Mouse (Mus musculus) neural tube, embryonic 15.5 days (tissue): Measurements from ENCODE around the gene Zc2hc1b. TPM values are rescaled to one million over a fixed set of nuclear protein-coding genes. Genes with fewer than 3 reads are reported as not detected.

Source experiments
- ATAC-seq: fragments of 200-750 bp; cut with Nextera tagmentation; 2 replicates; pipeline ENCODE4 v1.8.0; 2017; ENCODE audit warnings: mild to moderate bottlenecking, moderate TSS enrichment, moderate library complexity; ENCODE audit not compliant: low FRiP score
- H3K27ac ChIP-seq: fragments of 300-500 bp; sonication (generic); replicated peaks from 2 replicates; pipeline ENCODE4 v1.5.1; 2015; ENCODE audit warnings: mild to moderate bottlenecking, inconsistent platforms
- H3K27me3 ChIP-seq: fragments of 300-500 bp; sonication (generic); replicated peaks from 2 replicates; pipeline ENCODE4 v1.6.1; 2015; ENCODE audit warnings: inconsistent platforms
- H3K36me3 ChIP-seq: fragments of 300-500 bp; sonication (generic); 2 replicates; pipeline ENCODE4 v1.6.1; 2015; ENCODE audit warnings: inconsistent platforms
- H3K4me1 ChIP-seq: fragments of 300-500 bp; sonication (generic); 2 replicates; pipeline ENCODE4 v1.6.1; 2015; ENCODE audit warnings: inconsistent platforms
- H3K4me2 ChIP-seq: fragments of 300-500 bp; sonication (generic); 2 replicates; pipeline ENCODE4 v1.6.1; 2015; ENCODE audit warnings: inconsistent platforms, mild to moderate bottlenecking, moderate library complexity
- H3K4me3 ChIP-seq: fragments of 300-500 bp; sonication (generic); replicated peaks from 2 replicates; pipeline ENCODE4 v1.5.1; 2015; ENCODE audit warnings: mild to moderate bottlenecking, inconsistent platforms
- H3K9ac ChIP-seq: fragments of 300-500 bp; sonication (generic); replicated peaks from 2 replicates; pipeline ENCODE4 v1.6.1; 2015; ENCODE audit warnings: mild to moderate bottlenecking, inconsistent platforms
- H3K9me3 ChIP-seq: fragments of 300-500 bp; sonication (generic); replicated peaks from 2 replicates; pipeline ENCODE4 v1.6.1; 2016; ENCODE audit warnings: inconsistent platforms
- WGBS: fragments of 180-500 bp; shearing (Covaris S2); methylation state at CpG from one replicate; pipeline ENCODE4 v1.1.7; 2015; ENCODE audit warnings: mixed read lengths; 5-methylcytosine and 5-hydroxymethylcytosine counted together
- polyA plus RNA-seq: library from polyadenylated mRNA; unstranded; fragments of >200 nt; fragmentation: Nextera tagmentation; extraction: Ambion mirVana; gene quantifications from 2 replicates; pipeline ENCODE4 v1.2.1, GENCODE M21; 2015

The Zc2hc1b gene
- polyA plus RNA-seq, 1 experiment from 2014 or later, result not detected

- Histone ChIP-seq H3K9ac (no peak overlapping the region), H3K4me1 (no peaks in the 10 kb centered on the region), H3K27me3 (no peaks in the 10 kb centered on the region), H3K4me3 (no peak overlapping the region), H3K27ac (no peak overlapping the region), H3K4me2 (no peak overlapping the region), H3K9me3 (no peaks in the 10 kb centered on the region), H3K36me3 (no peaks in the 10 kb centered on the region)
- ATAC-seq, result no peak
- WGBS, result 91% methylated on average over 4 of the region's 4 CpGs
These were observed 44.0 kb downstream of the Zc2hc1b start for GRCm38 (mm10) chr10:13133850-13134249.

DNA sequence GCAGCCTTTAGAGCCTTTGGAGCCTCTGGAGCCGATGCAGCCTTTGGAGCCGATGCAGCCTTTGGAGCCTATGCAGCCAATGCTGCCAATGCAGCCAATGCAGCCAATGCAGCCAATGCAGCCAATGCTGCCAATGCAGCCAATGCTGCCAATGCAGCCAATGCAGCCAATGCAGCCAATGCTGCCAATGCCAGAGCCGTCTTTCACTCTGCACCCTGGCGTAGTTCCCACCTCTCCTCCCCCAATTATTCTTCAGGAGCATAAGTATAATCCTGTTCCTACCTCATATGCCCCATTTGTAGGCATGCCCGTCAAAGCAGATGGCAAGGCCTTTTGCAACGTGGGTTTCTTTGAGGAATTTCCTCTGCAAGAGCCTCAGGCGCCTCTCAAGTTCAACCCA, 49.9 kb downstream of the Zc2hc1b start:
- Histone ChIP-seq H3K9ac (no peak overlapping the region), H3K27ac (no peak overlapping the region), H3K9me3 (no peaks in the 10 kb centered on the region), H3K36me3 (peaks cover 4% of the 10 kb centered on the region; the same call in 1 of the 2 replicates), H3K4me2 (no peak overlapping the region), H3K27me3 (no peaks in the 10 kb centered on the region), H3K4me3 (no peak overlapping the region), H3K4me1 (no peaks in the 10 kb centered on the region)
- 93% methylated on average over 7 of the region's 7 CpGs for WGBS
- no peak for ATAC-seq

DNA sequence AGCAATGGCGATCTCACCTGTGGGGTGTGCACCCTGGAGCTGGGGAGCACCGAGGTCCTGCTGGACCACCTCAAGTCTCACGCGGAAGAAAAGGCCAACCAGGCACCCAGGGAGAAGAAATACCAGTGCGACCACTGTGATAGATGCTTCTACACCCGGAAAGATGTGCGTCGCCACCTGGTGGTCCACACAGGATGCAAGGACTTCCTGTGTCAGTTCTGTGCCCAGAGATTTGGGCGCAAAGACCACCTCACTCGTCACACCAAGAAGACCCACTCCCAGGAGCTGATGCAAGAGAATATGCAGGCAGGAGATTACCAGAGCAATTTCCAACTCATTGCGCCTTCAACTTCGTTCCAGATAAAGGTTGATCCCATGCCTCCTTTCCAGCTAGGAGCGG, 50.5 kb downstream of the Zc2hc1b start:
- WGBS, result 84% methylated on average over 13 of the region's 13 CpGs
- H3K4me3 ChIP-seq, result no peak overlapping the region
- H3K4me1 ChIP-seq, result no peaks in the 10 kb centered on the region
- no peak overlapping the region for H3K9ac ChIP-seq
- H3K9me3 ChIP-seq, result no peaks in the 10 kb centered on the region
- no peak overlapping the region for H3K4me2 ChIP-seq
- ATAC-seq, result no peak
- H3K27me3 ChIP-seq, result no peaks in the 10 kb centered on the region
- peaks cover 4% of the 10 kb centered on the region; the same call in 1 of the 2 replicates for H3K36me3 ChIP-seq
- H3K27ac ChIP-seq, result no peak overlapping the region

DNA sequence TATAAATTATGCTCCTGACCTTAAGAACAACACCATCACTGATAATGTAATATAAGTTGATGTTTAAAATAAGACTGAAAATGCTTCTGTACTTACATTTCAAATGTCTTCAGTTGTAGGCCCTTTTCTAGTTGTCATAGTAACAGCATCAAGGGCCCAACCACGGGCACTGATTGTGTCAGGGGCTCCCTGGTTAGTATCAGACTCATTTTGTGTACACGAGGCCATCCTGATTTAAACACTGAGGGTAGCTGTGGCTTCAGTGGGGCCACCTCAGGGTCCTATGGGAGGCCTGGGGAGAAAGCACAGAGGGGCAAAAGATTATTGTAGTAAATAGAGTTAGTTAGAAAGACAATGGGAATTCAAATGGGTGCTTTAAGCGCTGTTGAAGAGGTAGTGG, 52.0 kb downstream of the Zc2hc1b start:
- ATAC-seq, result no peak
- WGBS, result 50% methylated on average over 3 of the region's 3 CpGs
- no peaks in the 10 kb centered on the region for H3K9me3 ChIP-seq
- H3K9ac ChIP-seq, result no peak overlapping the region
- H3K4me2 ChIP-seq, result no peak overlapping the region
- peaks cover 4% of the 10 kb centered on the region; the same call in 1 of the 2 replicates for H3K36me3 ChIP-seq
- no peaks in the 10 kb centered on the region for H3K4me1 ChIP-seq
- H3K27me3 ChIP-seq, result no peaks in the 10 kb centered on the region
- H3K4me3 ChIP-seq, result no peak overlapping the region
- H3K27ac ChIP-seq, result no peak overlapping the region

GRCm38 (mm10) chr10:13119300-13119699, 58.5 kb downstream of the Zc2hc1b start:
- Histone ChIP-seq H3K9ac (no peak overlapping the region), H3K27ac (no peak overlapping the region), H3K27me3 (no peaks in the 10 kb centered on the region), H3K4me3 (no peak overlapping the region), H3K36me3 (no peaks in the 10 kb centered on the region), H3K4me1 (peaks cover 20% of the 10 kb centered on the region), H3K4me2 (no peak overlapping the region), H3K9me3 (no peaks in the 10 kb centered on the region)
- no peak for ATAC-seq
- WGBS, result 11% methylated on average over 2 of the region's 2 CpGs

GRCm38 (mm10) chr10:13118770-13119102, 59.1 kb downstream of the Zc2hc1b start:
- Histone ChIP-seq H3K27me3 (no peaks in the 10 kb centered on the region), H3K4me3 (no peak overlapping the region), H3K4me2 (no peak overlapping the region), H3K27ac (no peak overlapping the region), H3K4me1 (peaks cover 20% of the 10 kb centered on the region), H3K36me3 (no peaks in the 10 kb centered on the region), H3K9ac (no peak overlapping the region), H3K9me3 (no peaks in the 10 kb centered on the region)
- WGBS, result 25% methylated on average over 5 of the region's 5 CpGs
- no peak for ATAC-seq

DNA sequence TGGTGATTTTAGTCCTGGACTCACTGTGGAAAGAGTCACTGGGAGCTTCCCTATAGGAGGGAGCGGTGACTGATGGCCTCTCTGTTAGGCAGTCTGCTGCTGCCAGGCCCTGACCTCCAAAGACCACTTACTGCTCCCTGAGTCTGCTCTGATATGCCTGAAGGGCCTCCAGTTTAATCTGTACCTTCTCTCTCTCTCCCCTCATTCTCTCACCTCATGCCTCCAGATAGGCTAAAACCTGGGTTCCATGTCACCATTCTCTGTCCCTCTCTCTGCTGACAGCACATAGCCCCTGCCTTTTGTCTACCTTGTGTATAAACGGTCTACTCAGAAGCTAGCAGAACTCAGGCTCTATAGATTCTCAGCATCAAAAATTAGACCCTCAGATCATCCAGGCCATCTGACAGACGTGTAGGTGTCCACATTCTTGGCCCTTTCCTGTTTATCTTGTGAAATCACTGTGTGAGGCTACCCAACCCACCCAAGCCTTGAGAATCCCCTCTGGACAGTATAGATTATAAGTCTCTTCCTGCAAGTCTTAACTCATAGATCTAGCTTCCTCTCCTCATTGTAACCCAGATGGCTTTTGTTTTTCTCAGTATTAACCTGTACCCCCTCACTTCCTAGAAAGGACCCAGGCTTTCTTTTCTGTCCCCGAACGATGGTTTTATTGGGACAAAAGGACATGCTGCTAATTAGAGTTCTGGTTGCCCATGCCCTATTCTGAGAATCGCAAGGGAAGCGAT, 59.6 kb downstream of the Zc2hc1b start:
- no peak overlapping the region for H3K4me3 ChIP-seq

GRCm38 (mm10) chr10:13116706-13117665, 60.8 kb downstream of the Zc2hc1b start:
- no peaks in the 10 kb centered on the region for H3K9me3 ChIP-seq
- H3K27ac ChIP-seq, result no peak overlapping the region
- WGBS, result 29% methylated on average over 9 of the region's 9 CpGs
- H3K4me2 ChIP-seq, result no peak overlapping the region
- H3K27me3 ChIP-seq, result no peaks in the 10 kb centered on the region
- peaks cover 20% of the 10 kb centered on the region for H3K4me1 ChIP-seq
- no peak overlapping the region for H3K4me3 ChIP-seq
- no peaks in the 10 kb centered on the region for H3K36me3 ChIP-seq
- no peak for ATAC-seq
- H3K9ac ChIP-seq, result no peak overlapping the region

More for the DNA sequence above, 59.6 kb downstream of the Zc2hc1b start:
- Histone ChIP-seq H3K9me3 (no peaks in the 10 kb centered on the region), H3K9ac (no peak overlapping the region), H3K4me2 (no peak overlapping the region), H3K27me3 (no peaks in the 10 kb centered on the region), H3K27ac (no peak overlapping the region), H3K36me3 (no peaks in the 10 kb centered on the region), H3K4me1 (peaks cover 20% of the 10 kb centered on the region)
- whole genome bisulfite sequencing, result 31% methylated on average over 7 of the region's 7 CpGs
- ATAC-seq, result no peak

DNA sequence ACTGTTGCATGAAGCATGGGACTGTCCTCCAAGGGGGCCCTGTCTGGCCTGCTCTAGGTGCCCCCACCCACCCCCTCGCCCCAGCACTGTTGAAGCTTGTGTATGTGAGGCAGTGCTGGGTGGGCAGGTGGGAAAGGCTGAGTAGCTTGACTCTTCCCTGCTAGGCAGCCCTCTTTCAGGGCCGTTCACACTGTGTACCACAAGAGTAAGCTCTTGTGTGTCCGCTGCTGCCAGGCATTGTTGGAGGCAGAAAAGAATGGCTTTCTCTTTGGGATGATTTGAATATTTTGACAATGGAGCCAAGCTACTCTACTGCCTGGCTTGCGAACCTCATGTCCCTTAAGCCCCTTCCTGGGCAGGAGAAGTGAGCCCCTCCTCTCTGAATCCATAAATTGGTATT, 62.8 kb downstream of the Zc2hc1b start:
- WGBS, result 26% methylated on average over 4 of the region's 4 CpGs
- Histone ChIP-seq H3K27ac (no peak overlapping the region), H3K9ac (no peak overlapping the region), H3K36me3 (no peaks in the 10 kb centered on the region), H3K4me1 (peaks cover 20% of the 10 kb centered on the region), H3K4me2 (no peak overlapping the region), H3K9me3 (no peaks in the 10 kb centered on the region), H3K27me3 (no peaks in the 10 kb centered on the region), H3K4me3 (no peak overlapping the region)
- ATAC-seq, result no peak; the same call in 1 of the 2 replicates

DNA sequence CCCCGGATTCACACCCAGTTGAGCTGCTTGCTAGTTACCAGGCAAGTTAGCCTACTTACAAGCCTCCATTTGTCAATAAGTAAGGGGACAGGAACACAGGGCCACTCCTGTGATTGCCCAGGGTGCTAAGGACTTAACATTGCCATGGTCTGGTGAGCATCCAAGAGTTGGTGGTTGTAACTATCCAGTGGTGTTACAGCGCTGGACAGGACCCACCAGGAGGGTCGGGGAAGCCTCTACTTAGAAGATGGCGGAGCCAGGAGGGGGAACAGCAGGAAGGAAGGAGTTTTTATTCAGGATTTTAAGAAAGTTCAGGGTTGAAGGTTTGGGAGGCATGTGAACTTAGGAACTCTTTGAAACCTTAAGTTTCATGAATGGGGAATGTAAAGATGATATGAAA, 64.2 kb downstream of the Zc2hc1b start:
- Histone ChIP-seq H3K36me3 (no peaks in the 10 kb centered on the region), H3K4me2 (no peak overlapping the region), H3K4me3 (no peak overlapping the region), H3K27ac (no peak overlapping the region), H3K4me1 (peaks cover 21% of the 10 kb centered on the region), H3K27me3 (no peaks in the 10 kb centered on the region), H3K9ac (no peak overlapping the region), H3K9me3 (no peaks in the 10 kb centered on the region)
- WGBS, result 68% methylated on average over 4 of the region's 4 CpGs
- no peak for ATAC-seq

DNA sequence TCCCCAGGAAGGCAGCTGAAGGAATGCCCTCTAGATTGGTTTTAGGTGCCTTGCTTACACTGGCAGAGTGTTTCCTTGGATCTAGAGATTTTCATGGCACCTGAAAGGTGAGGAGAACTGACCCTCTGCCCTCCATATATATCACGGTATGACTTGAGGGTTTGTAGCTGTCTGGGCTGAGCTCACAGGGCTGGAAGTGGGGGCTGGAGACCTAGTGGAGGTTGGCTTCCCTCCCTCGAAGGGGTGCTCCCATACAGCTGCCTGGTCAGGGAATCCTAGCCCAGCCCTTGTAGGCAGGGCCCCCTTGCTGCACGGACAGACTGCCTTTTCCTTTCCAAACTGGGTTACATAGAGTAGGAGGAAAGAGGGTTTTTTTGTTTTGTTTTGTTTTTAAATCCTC, 65.0 kb downstream of the Zc2hc1b start:
- 40% methylated on average over 3 of the region's 3 CpGs for WGBS
- no peak overlapping the region for H3K9ac ChIP-seq
- no peaks in the 10 kb centered on the region for H3K36me3 ChIP-seq
- H3K27me3 ChIP-seq, result no peaks in the 10 kb centered on the region
- no peak overlapping the region for H3K4me2 ChIP-seq
- no peak for ATAC-seq
- peaks cover 23% of the 10 kb centered on the region for H3K4me1 ChIP-seq
- no peak overlapping the region for H3K4me3 ChIP-seq
- no peak overlapping the region for H3K27ac ChIP-seq
- H3K9me3 ChIP-seq, result no peaks in the 10 kb centered on the region

DNA sequence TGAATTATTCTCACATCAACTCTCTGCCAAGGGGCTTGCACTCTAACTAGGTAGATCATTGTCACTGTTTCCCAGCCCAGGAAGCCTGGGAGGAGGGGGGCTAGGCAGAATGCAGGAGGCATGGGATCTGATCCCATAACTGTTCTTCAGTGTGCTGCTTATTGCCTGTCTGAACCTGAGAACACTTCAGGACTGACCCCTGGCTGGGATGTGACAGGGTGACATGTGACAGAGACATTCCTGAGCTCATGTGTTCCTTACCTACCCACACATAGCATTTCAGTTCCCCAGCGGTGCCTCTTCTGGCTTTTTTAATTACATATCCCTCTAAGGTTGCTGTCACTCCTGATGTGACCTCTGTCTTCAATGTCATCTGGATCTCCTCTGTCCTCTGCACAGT, 68.0 kb downstream of the Zc2hc1b start:
- Histone ChIP-seq H3K27me3 (no peaks in the 10 kb centered on the region), H3K36me3 (no peaks in the 10 kb centered on the region), H3K4me1 (peaks cover 13% of the 10 kb centered on the region), H3K9me3 (no peaks in the 10 kb centered on the region), H3K27ac (no peak overlapping the region), H3K4me3 (no peak overlapping the region), H3K4me2 (no peak overlapping the region), H3K9ac (no peak overlapping the region)
- no peak for ATAC-seq
- 65% methylated on average over 1 of the region's 1 CpGs for WGBS
